Comparison of ENCODE assay signal across 7 mouse cellular contexts in genomic region chr3:135862804-135863203, GRCm38 (mm10). TPM values are rescaled to one million over a fixed set of nuclear protein-coding genes. Genes with fewer than 3 reads are reported as not detected.
DNase-seq lines count a peak whose midpoint lies in the region.

No protein-coding gene starts in this region.

- peak; percentile 18 for DNase-seq in thymus, postnatal 0 days (ENCODE audit: low spot score)
- no peak for DNase-seq in thymus, postnatal 36 days
- DNase-seq in cerebellum, adult 18-20 months, result peak; percentile 48 to 58
- DNase-seq in frontal cortex, adult 2 months (ENCODE audit: extremely low spot score in 1 of 2, low spot score in 1 of 2), result peak; percentile 28 to 80
- peak; percentile 28 to 83 for DNase-seq in layer of hippocampus, adult 18-20 months (ENCODE audit: low spot score in 2 of 2)
- DNase-seq in lung, postnatal 36 days, result peak; percentile 57
- peak; percentile 38 for DNase-seq in telencephalon, adult 2 months (ENCODE audit: low read depth, low spot score)

RNA-seq across cellular contexts. Expression of gene Slc39a8, which starts 37.7 kb away (rescaled TPM):
- polyA plus RNA-seq in thymus, postnatal 0 days (2015; fragmentation: Nextera tagmentation; extraction: Ambion mirVana), result 5.6 and 7.3 TPM in 2 replicates
- polyA plus RNA-seq in frontal cortex, adult 2 months (2012; rRNA removed), result 3.4 and 3.8 TPM in 2 replicates
- total RNA-seq in layer of hippocampus, adult 18-20 months (2021), result 1 to 10 TPM; 2.6 TPM

Comparison
In these comparisons a context has a peak if more than half of its experiments do, and no peak if none do; other contexts are left out.
1. DNase-seq: peak in thymus, postnatal 0 days (single experiment), cerebellum, adult 18-20 months (2 of 2), frontal cortex, adult 2 months (2 of 2), layer of hippocampus, adult 18-20 months (2 of 2), lung, postnatal 36 days (single experiment) and telencephalon, adult 2 months (single experiment); none in thymus, postnatal 36 days (0 of 2).